Mouse (Mus musculus): ENCODE data around the gene Opcml.

Opcml gene

GRCm38 (mm10) chr9:28319021-28319755, 528.6 kb downstream of the Opcml start:
- ATAC-seq (ENCODE audit: low TSS enrichment) = peak; percentile 90

GRCm38 (mm10) chr9:28319802-28320201, 529.2 kb downstream of the Opcml start:
- no peak for ATAC-seq (ENCODE audit: low TSS enrichment)

- ATAC-seq (ENCODE audit: low TSS enrichment) = peak; percentile 59
Observed at GRCm38 (mm10) chr9:28327985-28328384, 537.4 kb downstream of the Opcml start.

GRCm38 (mm10) chr9:28328434-28328833, 537.9 kb downstream of the Opcml start:
- ATAC-seq (ENCODE audit: low TSS enrichment) = no peak

- ATAC-seq (ENCODE audit: low TSS enrichment) = no peak
Observed at GRCm38 (mm10) chr9:28329477-28329876, 538.9 kb downstream of the Opcml start.

- peak; percentile 87 for ATAC-seq (ENCODE audit: low TSS enrichment)
Observed at GRCm38 (mm10) chr9:28336511-28337208, 546.1 kb downstream of the Opcml start.

GRCm38 (mm10) chr9:28337837-28338236, 547.3 kb downstream of the Opcml start:
- ATAC-seq (ENCODE audit: low TSS enrichment) = 0 out of 2 replicates have a peak, but pooled peaks have one; percentile 14

- ATAC-seq (ENCODE audit: low TSS enrichment) = no peak
Observed at GRCm38 (mm10) chr9:28354978-28355377, 564.4 kb downstream of the Opcml start.

GRCm38 (mm10) chr9:28357946-28358345, 567.4 kb downstream of the Opcml start:
- no peak for ATAC-seq (ENCODE audit: low TSS enrichment)

- no peak for ATAC-seq (ENCODE audit: low TSS enrichment)
Observed at GRCm38 (mm10) chr9:28360691-28361090, 570.1 kb downstream of the Opcml start.

- peak; percentile 62 for ATAC-seq (ENCODE audit: low TSS enrichment)
Observed at GRCm38 (mm10) chr9:28364473-28365159, 574.0 kb downstream of the Opcml start.

- peak; percentile 23; the same call in 1 of the 2 replicates for ATAC-seq (ENCODE audit: low TSS enrichment)
Observed at GRCm38 (mm10) chr9:28365160-28365473, 574.5 kb downstream of the Opcml start.

GRCm38 (mm10) chr9:28386527-28387175, 596.1 kb downstream of the Opcml start:
- peak; percentile 91 for ATAC-seq (ENCODE audit: low TSS enrichment)

- ATAC-seq (ENCODE audit: low TSS enrichment) = no peak
Observed at GRCm38 (mm10) chr9:28395222-28395621, 604.6 kb downstream of the Opcml start.

- no peak for ATAC-seq (ENCODE audit: low TSS enrichment)
Observed at GRCm38 (mm10) chr9:28395638-28396037, 605.1 kb downstream of the Opcml start.

GRCm38 (mm10) chr9:28402770-28403650, 612.4 kb downstream of the Opcml start:
- peak; percentile 54 for ATAC-seq (ENCODE audit: low TSS enrichment)

GRCm38 (mm10) chr9:28403831-28404562, 613.4 kb downstream of the Opcml start:
- ATAC-seq (ENCODE audit: low TSS enrichment) = peak; percentile 69

GRCm38 (mm10) chr9:28404616-28405015, 614.0 kb downstream of the Opcml start:
- ATAC-seq (ENCODE audit: low TSS enrichment) = 0 out of 2 replicates have a peak, but pooled peaks have one; percentile 2

- ATAC-seq (ENCODE audit: low TSS enrichment) = no peak
Observed at GRCm38 (mm10) chr9:28405816-28406215, 615.2 kb downstream of the Opcml start.

GRCm38 (mm10) chr9:28420808-28421207, 630.2 kb downstream of the Opcml start:
- ATAC-seq (ENCODE audit: low TSS enrichment) = peak; percentile 60; the same call in 1 of the 2 replicates

All from frontal cortex, adult (tissue).